Mouse (Mus musculus) heart, embryonic 10.5 days (tissue): Measurements from ENCODE around the gene Wdfy3. TPM values are rescaled to one million over a fixed set of nuclear protein-coding genes. Genes with fewer than 3 reads are reported as not detected.
"Not testable (repeated sequence)": the region's sequence is repeated elsewhere in the genome, so short reads cannot be mapped to it uniquely, and the experiment has no call there.

ENCODE experiments used
- DNase-seq: peaks from one replicate; pipeline ENCODE4 v3.0.0-alpha.2; 2017; ENCODE audit warnings: low spot score
- H3K27ac ChIP-seq: fragments of 300-500 bp; sonication (generic); 2 replicates; pipeline ENCODE4 v1.5.1; 2016; ENCODE audit warnings: mild to moderate bottlenecking
- H3K27me3 ChIP-seq: fragments of 300-500 bp; sonication (generic); 2 replicates; pipeline ENCODE4 v1.6.1; 2016; ENCODE audit warnings: mild to moderate bottlenecking; ENCODE audit not compliant: poor library complexity, insufficient read depth, severe bottlenecking
- H3K36me3 ChIP-seq: fragments of 300-500 bp; sonication (generic); 2 replicates; pipeline ENCODE4 v1.6.1; 2016; ENCODE audit warnings: mild to moderate bottlenecking, moderate library complexity
- H3K4me1 ChIP-seq: fragments of 300-500 bp; sonication (generic); 2 replicates; pipeline ENCODE4 v1.6.1; 2016; ENCODE audit warnings: mild to moderate bottlenecking
- H3K4me3 ChIP-seq: fragments of 300-500 bp; sonication (generic); 2 replicates; pipeline ENCODE4 v1.5.1; 2016; ENCODE audit warnings: mild to moderate bottlenecking, moderate library complexity
- H3K9me3 ChIP-seq: fragments of 300-500 bp; sonication (generic); 2 replicates; pipeline ENCODE4 v1.6.1; 2016; ENCODE audit warnings: mild to moderate bottlenecking, moderate library complexity
- WGBS: fragments of 180-500 bp; shearing (Covaris S2); methylation state at CpG from one replicate; pipeline ENCODE4 v1.1.7; 2016; 5-methylcytosine and 5-hydroxymethylcytosine counted together
- polyA plus RNA-seq: library from polyadenylated mRNA; unstranded; fragments of >200 nt; fragmentation: Nextera tagmentation; extraction: Ambion mirVana; gene quantifications from 2 replicates; pipeline ENCODE4 v1.2.1, GENCODE M21; 2016

Wdfy3 gene
- polyA plus RNA-seq = 11.3 and 14.4 TPM in 2 replicates

DNA sequence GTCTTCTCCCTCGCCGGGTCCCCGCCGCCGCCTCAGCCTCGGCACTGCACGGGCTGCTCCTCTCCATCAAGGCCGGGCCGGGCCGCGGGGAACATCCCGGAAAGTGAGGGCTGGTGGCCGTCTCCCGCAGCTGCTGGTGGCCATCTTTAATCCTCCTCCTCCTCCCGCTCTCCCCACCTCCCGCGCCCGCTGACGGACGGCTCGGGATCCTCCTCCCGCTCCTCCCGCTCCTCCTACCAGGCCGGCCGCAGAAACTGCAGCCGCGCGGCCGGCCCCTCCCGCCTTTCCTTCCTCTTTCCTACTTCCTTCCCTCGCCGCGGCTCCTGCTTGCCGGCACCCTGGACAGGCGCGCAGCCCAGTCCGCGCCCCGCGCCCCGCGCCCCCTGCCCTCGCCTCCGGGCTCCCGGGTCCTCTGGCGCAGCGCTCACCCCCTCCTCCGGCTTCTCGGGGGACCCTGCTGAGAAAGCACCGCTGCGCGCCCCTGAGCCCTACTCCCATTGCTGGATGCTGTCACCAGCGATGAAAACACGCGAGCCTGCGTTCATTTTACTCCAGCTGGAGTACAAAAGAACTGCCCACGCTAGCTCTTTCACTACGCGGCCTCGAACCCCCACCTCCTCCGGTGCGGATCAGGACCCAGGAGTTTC lies at the start of gene Wdfy3:
Gene Wdfy3, minus strand, starts transcription at position 155 of the 647 bp plus-strand sequence.
- DNase-seq = peak; percentile 94
- Histone ChIP-seq H3K27me3 (no peaks in the 10 kb centered on the region), H3K27ac (peak within 1 kb of the TSS; percentile 99), H3K4me1 (peaks cover 17% of the 10 kb centered on the region), H3K9me3 (no peaks in the 10 kb centered on the region), H3K36me3 (peaks cover 7% of the 10 kb centered on the region; the same call in 1 of the 2 replicates), H3K4me3 (peak within 1 kb of the TSS; percentile 97)
- WGBS = under 1% methylated on average over 59 of the region's 62 CpGs

GRCm38 (mm10) chr5:102113009-102113408 lies 43.3 kb upstream of the Wdfy3 start:
- H3K4me1 ChIP-seq = peaks cover 13% of the 10 kb centered on the region
- no peaks in the 10 kb centered on the region for H3K36me3 ChIP-seq
- H3K27ac ChIP-seq = peak overlapping the region; percentile 24; the same call in 1 of the 2 replicates
- H3K4me3 ChIP-seq = peak overlapping the region; percentile 43
- no peaks in the 10 kb centered on the region for H3K27me3 ChIP-seq
- H3K9me3 ChIP-seq = no peaks in the 10 kb centered on the region
- WGBS = 33% methylated on average over 14 of the region's 14 CpGs
- no peak for DNase-seq

GRCm38 (mm10) chr5:102112034-102112433 lies 42.3 kb upstream of the Wdfy3 start:
- Histone ChIP-seq H3K4me1 (peaks cover 13% of the 10 kb centered on the region), H3K27ac (no peak overlapping the region)
- WGBS = 64% methylated on average over 7 of the region's 7 CpGs

GRCm38 (mm10) chr5:102110031-102110430 lies 40.3 kb upstream of the Wdfy3 start:
- Histone ChIP-seq H3K36me3 (no peaks in the 10 kb centered on the region), H3K4me3 (no peak overlapping the region), H3K27me3 (no peaks in the 10 kb centered on the region), H3K27ac (no peak overlapping the region), H3K9me3 (no peaks in the 10 kb centered on the region), H3K4me1 (peaks cover 13% of the 10 kb centered on the region)
- 87% methylated on average over 7 of the region's 7 CpGs for WGBS
- no peak for DNase-seq

More at GRCm38 (mm10) chr5:102112034-102112433, 42.3 kb upstream of the Wdfy3 start:
- H3K27me3 ChIP-seq = no peaks in the 10 kb centered on the region
- H3K9me3 ChIP-seq = no peaks in the 10 kb centered on the region
- no peak for DNase-seq
- no peaks in the 10 kb centered on the region for H3K36me3 ChIP-seq
- no peak overlapping the region for H3K4me3 ChIP-seq

GRCm38 (mm10) chr5:102105919-102106318 lies 36.2 kb upstream of the Wdfy3 start:
- no peak overlapping the region for H3K27ac ChIP-seq
- no peak overlapping the region for H3K4me3 ChIP-seq
- no peak for DNase-seq
- H3K9me3 ChIP-seq = no peaks in the 10 kb centered on the region
- no peaks in the 10 kb centered on the region for H3K27me3 ChIP-seq
- H3K4me1 ChIP-seq = no peaks in the 10 kb centered on the region
- WGBS = 77% methylated on average over 3 of the region's 3 CpGs
- H3K36me3 ChIP-seq = no peaks in the 10 kb centered on the region

GRCm38 (mm10) chr5:102101815-102102214 lies 32.1 kb upstream of the Wdfy3 start:
- H3K36me3 ChIP-seq, H3K4me3 ChIP-seq, H3K4me1 ChIP-seq, H3K27me3 ChIP-seq, H3K9me3 ChIP-seq, DNase-seq, H3K27ac ChIP-seq: not testable (repeated sequence)
- 76% methylated on average over 1 of the region's 1 CpGs for WGBS

DNA sequence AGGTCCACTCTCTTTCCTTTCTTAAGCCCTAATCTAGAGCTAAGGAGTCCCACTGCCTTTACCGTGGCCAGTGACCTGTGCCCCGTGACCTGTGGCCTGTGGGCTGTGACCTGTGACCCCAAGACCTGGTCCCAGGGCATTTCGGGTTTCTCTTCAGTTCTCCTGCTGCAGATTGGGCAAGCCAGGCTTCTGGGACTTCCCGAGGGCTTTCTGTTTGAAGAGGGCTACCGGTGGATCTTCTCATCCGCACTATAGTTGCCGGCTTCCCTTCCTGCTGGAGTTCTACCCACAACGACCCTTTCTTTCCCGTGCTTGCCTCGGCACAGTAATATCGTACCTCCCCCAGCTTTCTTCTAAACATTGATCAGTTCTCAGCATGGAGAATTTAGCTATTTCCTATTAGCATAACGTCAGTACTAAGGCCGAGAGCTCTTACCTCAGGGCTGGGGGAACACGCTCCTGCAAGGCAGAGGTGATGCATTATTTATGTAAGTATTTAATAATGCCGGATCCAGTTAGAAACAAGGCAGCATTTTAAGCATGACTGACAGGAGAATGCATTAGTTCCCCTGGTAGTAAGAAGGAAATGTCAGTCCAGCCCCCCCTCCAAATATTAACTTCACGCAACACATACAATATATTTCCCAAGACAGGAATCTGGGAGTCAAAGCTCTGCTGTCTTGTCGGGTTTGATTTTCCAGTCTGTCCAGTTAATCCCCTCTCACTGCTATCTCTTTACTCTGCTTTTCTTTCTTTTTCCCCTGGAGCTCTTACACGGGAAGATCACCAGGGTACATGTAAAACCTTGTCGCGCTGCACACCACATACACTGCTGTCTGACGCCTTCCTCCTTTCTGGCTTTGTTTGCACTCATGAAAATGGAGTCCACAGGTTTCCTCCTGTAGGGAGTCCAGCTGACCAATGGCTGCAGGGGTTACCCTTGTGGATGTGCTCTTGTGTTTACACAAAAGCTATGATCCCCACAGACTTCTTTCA lies 30.8 kb upstream of the Wdfy3 start:
- H3K27ac ChIP-seq = no peak overlapping the region

GRCm38 (mm10) chr5:102095576-102095975 lies 25.9 kb upstream of the Wdfy3 start:
- no peak for DNase-seq

More for the DNA sequence above, 30.8 kb upstream of the Wdfy3 start:
- H3K4me1 ChIP-seq = no peaks in the 10 kb centered on the region
- no peak for DNase-seq
- no peaks in the 10 kb centered on the region for H3K9me3 ChIP-seq
- H3K36me3 ChIP-seq = no peaks in the 10 kb centered on the region
- no peak overlapping the region for H3K4me3 ChIP-seq
- WGBS = 79% methylated on average over 21 of the region's 21 CpGs
- H3K27me3 ChIP-seq = no peaks in the 10 kb centered on the region

GRCm38 (mm10) chr5:102090686-102091085 lies 21.0 kb upstream of the Wdfy3 start:
- no peaks in the 10 kb centered on the region for H3K27me3 ChIP-seq
- no peak for DNase-seq

More at GRCm38 (mm10) chr5:102095576-102095975, 25.9 kb upstream of the Wdfy3 start:
- Histone ChIP-seq H3K4me1 (no peaks in the 10 kb centered on the region), H3K27me3 (no peaks in the 10 kb centered on the region), H3K9me3 (no peaks in the 10 kb centered on the region), H3K27ac (no peak overlapping the region), H3K4me3 (no peak overlapping the region), H3K36me3 (no peaks in the 10 kb centered on the region)
- WGBS = 70% methylated on average over 4 of the region's 4 CpGs

DNA sequence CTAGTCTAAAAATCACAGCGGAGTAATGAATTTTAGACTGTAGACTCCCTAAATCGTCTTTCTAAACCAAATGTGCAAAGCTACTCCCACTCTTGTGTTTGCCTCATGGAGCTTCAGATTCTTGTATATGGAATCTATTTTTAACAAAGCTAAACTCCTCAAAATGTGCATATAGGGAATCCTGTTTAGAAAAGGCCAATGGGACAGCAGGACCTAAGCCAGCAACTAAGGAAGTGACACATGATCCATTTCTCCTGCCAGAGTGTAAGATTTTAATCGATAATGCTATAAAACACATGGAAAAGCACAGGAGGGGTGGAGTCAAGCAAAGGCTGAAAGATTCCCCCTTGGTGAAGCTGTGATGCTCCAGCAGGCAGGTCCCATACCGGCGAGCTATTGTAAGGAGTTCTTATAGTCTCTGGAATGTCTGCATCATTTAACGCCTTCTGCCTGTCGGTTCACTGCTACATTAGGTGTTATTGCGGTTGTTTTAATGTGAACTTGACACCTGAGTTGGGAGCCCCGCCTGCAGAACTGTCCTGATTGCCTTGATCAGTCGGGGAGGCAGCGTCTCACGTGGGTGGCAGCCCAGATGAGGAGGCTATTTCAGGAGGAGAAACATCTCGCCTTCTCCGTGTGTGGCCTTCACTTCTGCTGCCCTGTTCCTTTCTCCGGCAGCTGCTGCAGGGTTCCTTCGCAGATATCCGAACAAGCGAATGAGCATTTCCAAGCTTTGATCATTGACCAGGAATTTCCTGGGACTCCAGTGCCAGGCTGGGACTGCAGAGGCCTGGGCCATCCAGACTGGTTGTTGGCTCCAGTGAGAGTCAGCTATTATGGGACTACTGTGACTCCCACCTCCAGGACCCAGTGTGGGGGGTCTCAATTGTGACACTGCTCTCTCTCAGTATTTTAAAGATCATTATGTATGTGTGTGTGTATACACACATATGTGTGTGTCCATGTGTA lies 15.3 kb upstream of the Wdfy3 start:
- no peak overlapping the region for H3K27ac ChIP-seq
- WGBS = 31% methylated on average over 18 of the region's 18 CpGs
- H3K4me1 ChIP-seq = peaks cover 7% of the 10 kb centered on the region; the same call in 1 of the 2 replicates
- DNase-seq = no peak
- H3K36me3 ChIP-seq = no peaks in the 10 kb centered on the region
- no peaks in the 10 kb centered on the region for H3K27me3 ChIP-seq
- no peaks in the 10 kb centered on the region for H3K9me3 ChIP-seq
- no peak overlapping the region for H3K4me3 ChIP-seq

More at GRCm38 (mm10) chr5:102090686-102091085, 21.0 kb upstream of the Wdfy3 start:
- Histone ChIP-seq H3K36me3 (no peaks in the 10 kb centered on the region), H3K4me1 (no peaks in the 10 kb centered on the region), H3K4me3 (no peak overlapping the region), H3K9me3 (no peaks in the 10 kb centered on the region), H3K27ac (no peak overlapping the region)
- 69% methylated on average over 3 of the region's 3 CpGs for WGBS

DNA sequence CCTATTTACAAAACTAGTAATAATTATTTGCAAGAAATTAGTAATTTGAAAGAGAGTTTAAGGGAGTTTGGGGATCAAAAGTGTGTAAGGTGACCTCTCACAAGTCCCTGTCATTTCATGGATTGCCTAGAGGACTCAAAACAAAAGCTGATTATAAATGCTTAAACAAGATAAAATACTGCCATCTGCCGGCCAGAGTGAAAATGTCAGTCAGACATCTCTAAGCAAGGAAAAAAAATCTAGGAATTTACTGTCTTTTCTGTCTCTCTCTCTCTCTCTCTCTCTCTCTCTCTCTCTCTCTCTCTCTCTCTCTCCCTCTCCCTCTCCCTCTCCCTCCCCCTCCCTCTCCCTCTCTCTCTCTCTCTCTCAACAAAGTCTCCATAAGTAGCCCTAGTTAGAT lies 4.4 kb upstream of the Wdfy3 start:
- 0% methylated on average over 1 of the region's 1 CpGs for WGBS
- no peak overlapping the region for H3K4me3 ChIP-seq
- H3K36me3 ChIP-seq = no peaks in the 10 kb centered on the region
- H3K27ac ChIP-seq = no peak overlapping the region
- H3K9me3 ChIP-seq = no peaks in the 10 kb centered on the region
- no peak for DNase-seq
- H3K27me3 ChIP-seq = no peaks in the 10 kb centered on the region
- H3K4me1 ChIP-seq = peaks cover 9% of the 10 kb centered on the region; the same call in 1 of the 2 replicates

DNA sequence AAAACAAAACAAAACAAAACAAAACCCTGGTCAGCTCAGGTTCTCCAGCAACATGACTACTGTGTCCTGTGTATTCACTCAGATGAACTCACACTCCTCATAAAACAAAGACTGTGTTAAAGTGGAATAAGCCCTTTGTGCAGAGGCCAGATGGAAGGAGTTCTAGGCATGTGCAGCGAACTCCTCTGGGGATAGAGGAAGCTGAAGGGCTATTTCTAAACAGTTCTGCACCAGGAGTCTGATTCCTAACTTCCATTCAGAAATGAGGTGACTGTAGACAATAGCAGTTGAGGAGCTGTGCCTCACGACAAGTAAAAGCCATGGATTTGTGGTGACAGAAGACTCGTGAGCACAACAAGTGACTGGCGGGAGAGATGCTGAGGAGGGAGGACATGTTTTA lies 2.3 kb upstream of the Wdfy3 start:
- Histone ChIP-seq H3K4me1 (peaks cover 17% of the 10 kb centered on the region), H3K36me3 (no peaks in the 10 kb centered on the region), H3K4me3 (no peak overlapping the region), H3K27me3 (no peaks in the 10 kb centered on the region), H3K27ac (no peak overlapping the region), H3K9me3 (no peaks in the 10 kb centered on the region)
- 68% methylated on average over 4 of the region's 4 CpGs for WGBS
- no peak for DNase-seq
